Mouse (Mus musculus) embryonic facial prominence, embryonic 13.5 days (tissue): ENCODE measurements around the gene Apeh. TPM values are rescaled to one million over a fixed set of nuclear protein-coding genes. Genes with fewer than 3 reads are reported as not detected.
A peak's percentile ranks its signal among the peaks of the same experiment; 100 is the strongest.

Source experiments
- ATAC-seq: fragments of 200-750 bp; cut with Nextera tagmentation; 2 replicates; pipeline ENCODE4 v1.8.0; 2017; ENCODE audit warnings: low read depth; ENCODE audit not compliant: insufficient number of reproducible peaks, insufficient read depth, low FRiP score, low TSS enrichment
- H3K27ac ChIP-seq: fragments of 300-500 bp; sonication (generic); 2 replicates; pipeline ENCODE4 v1.5.1; 2015; ENCODE audit warnings: moderate library complexity, mild to moderate bottlenecking, inconsistent platforms
- H3K27me3 ChIP-seq: fragments of 300-500 bp; sonication (generic); 2 replicates; pipeline ENCODE4 v1.6.1; 2015; ENCODE audit warnings: mild to moderate bottlenecking, inconsistent platforms
- H3K36me3 ChIP-seq: fragments of 300-500 bp; sonication (generic); 2 replicates; pipeline ENCODE4 v1.6.1; 2015; ENCODE audit warnings: mild to moderate bottlenecking, inconsistent platforms
- H3K4me1 ChIP-seq: fragments of 300-500 bp; sonication (generic); 2 replicates; pipeline ENCODE4 v1.6.1; 2015; ENCODE audit warnings: inconsistent platforms
- H3K4me2 ChIP-seq: fragments of 300-500 bp; sonication (generic); 2 replicates; pipeline ENCODE4 v1.6.1; 2015; ENCODE audit warnings: moderate library complexity, mild to moderate bottlenecking, inconsistent platforms
- H3K4me3 ChIP-seq: fragments of 300-500 bp; sonication (generic); 2 replicates; pipeline ENCODE4 v1.5.1; 2015; ENCODE audit warnings: mild to moderate bottlenecking, inconsistent platforms
- H3K9ac ChIP-seq: fragments of 300-500 bp; sonication (generic); 2 replicates; pipeline ENCODE4 v1.6.1; 2015; ENCODE audit warnings: mild to moderate bottlenecking, inconsistent platforms
- H3K9me3 ChIP-seq: fragments of 300-500 bp; sonication (generic); 2 replicates; pipeline ENCODE4 v1.6.1; 2016; ENCODE audit warnings: inconsistent platforms
- WGBS: fragments of 180-500 bp; shearing (Covaris S2); methylation state at CpG from one replicate; pipeline ENCODE4 v1.1.7; 2015; ENCODE audit warnings: mixed read lengths; 5-methylcytosine and 5-hydroxymethylcytosine counted together
- polyA plus RNA-seq: library from polyadenylated mRNA; unstranded; fragments of >200 nt; fragmentation: Nextera tagmentation; extraction: Ambion mirVana; gene quantifications from 2 replicates; pipeline ENCODE4 v1.2.1, GENCODE M21; 2015

Apeh gene
- polyA plus RNA-seq, 1 experiment from 2014 or later: 40.8 TPM

- H3K4me2 ChIP-seq: no peak overlapping the region
- peaks cover 12% of the 10 kb centered on the region for H3K4me1 ChIP-seq
- no peak overlapping the region for H3K9ac ChIP-seq
- no peaks in the 10 kb centered on the region for H3K9me3 ChIP-seq
- H3K27ac ChIP-seq: no peak overlapping the region
- no peaks in the 10 kb centered on the region for H3K27me3 ChIP-seq
- H3K36me3 ChIP-seq: no peaks in the 10 kb centered on the region
- no peak overlapping the region for H3K4me3 ChIP-seq
- no peak for ATAC-seq
- WGBS: 93% methylated on average over 3 of the region's 3 CpGs
Observed at GRCm38 (mm10) chr9:108132373-108132772, 38.0 kb upstream of the Apeh start.

DNA sequence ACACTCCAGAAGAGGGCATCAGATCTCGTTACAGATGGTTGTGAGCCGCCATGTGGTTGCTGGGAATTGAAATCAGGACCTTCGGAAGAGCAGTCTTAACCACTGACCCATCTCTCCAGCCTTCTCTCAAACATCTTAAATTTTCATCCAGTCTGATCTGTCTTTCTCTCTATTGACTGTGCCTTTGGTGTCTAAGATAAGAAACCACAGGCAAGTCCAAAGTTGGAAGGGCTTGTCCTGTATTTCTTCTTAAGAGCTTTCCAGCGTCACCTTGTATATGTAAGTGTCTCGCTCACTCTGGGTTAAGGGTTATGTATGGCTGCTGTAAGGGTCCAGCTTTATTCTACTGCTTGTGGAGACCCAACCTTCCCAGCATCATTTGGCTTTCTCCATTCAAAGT is 37.1 kb upstream of the Apeh start:
- Histone ChIP-seq H3K27ac (no peak overlapping the region), H3K9me3 (no peaks in the 10 kb centered on the region), H3K27me3 (no peaks in the 10 kb centered on the region), H3K36me3 (no peaks in the 10 kb centered on the region), H3K4me1 (0 out of 2 replicates have a peak, but pooled peaks cover 4% of the 10 kb centered on the region), H3K4me2 (no peak overlapping the region), H3K4me3 (no peak overlapping the region), H3K9ac (no peak overlapping the region)
- ATAC-seq: no peak
- 84% methylated on average over 5 of the region's 5 CpGs for WGBS

DNA sequence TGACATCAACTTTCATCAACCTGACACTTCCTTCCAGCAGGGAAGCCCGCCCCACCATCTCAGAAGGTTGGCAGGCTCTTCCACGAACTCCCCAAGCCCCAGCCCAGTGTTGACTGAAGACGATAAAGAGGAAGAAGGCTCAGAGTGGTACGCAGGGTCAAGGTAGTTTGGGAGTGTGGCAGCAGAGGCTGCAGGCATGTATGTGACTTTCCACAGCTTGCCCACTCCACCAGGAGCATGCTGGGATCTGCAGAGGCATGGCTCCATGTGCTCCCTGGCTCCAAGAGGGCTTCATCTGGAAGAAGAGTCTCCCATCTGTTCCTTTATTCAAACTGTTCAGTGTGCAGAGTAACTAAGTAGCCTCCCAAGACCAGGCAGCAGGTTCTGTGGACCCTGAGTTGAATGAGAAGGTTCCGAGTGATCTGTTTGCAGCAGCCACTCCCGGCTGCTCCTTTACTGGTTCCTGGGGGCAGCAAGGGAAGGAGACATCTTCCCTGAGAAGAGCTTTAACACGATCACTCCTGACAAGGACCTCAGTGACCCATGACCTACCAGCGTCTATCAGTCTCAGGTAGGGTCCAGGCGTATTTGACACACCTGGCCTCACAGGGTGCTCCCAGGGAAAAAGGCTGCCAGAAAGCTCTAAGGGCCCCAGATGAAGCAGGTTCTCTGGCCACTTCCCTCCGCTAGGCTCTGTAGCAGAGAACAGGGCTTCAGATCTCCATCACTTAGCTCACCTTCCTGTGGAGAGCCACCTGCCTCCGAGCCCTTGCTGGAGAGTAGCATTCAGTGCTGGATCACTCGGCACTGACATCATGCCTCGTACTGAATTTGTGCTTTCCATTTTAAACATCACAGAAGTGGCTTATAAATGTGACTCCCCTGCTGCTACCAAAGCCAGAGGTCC is 34.9 kb upstream of the Apeh start:
- H3K4me2 ChIP-seq: no peak overlapping the region
- no peak overlapping the region for H3K9ac ChIP-seq
- H3K4me3 ChIP-seq: no peak overlapping the region
- no peak overlapping the region for H3K27ac ChIP-seq
- H3K4me1 ChIP-seq: 0 out of 2 replicates have a peak, but pooled peaks cover 4% of the 10 kb centered on the region
- ATAC-seq: no peak
- no peaks in the 10 kb centered on the region for H3K36me3 ChIP-seq
- 73% methylated on average over 13 of the region's 13 CpGs for WGBS
- H3K9me3 ChIP-seq: no peaks in the 10 kb centered on the region
- no peaks in the 10 kb centered on the region for H3K27me3 ChIP-seq

GRCm38 (mm10) chr9:108128248-108128647 is 33.8 kb upstream of the Apeh start:
- Histone ChIP-seq H3K4me3 (no peak overlapping the region), H3K4me2 (no peak overlapping the region), H3K36me3 (no peaks in the 10 kb centered on the region), H3K27me3 (no peaks in the 10 kb centered on the region), H3K27ac (no peak overlapping the region), H3K9ac (no peak overlapping the region), H3K4me1 (0 out of 2 replicates have a peak, but pooled peaks cover 4% of the 10 kb centered on the region), H3K9me3 (no peaks in the 10 kb centered on the region)
- WGBS: 82% methylated on average over 11 of the region's 11 CpGs
- no peak for ATAC-seq

DNA sequence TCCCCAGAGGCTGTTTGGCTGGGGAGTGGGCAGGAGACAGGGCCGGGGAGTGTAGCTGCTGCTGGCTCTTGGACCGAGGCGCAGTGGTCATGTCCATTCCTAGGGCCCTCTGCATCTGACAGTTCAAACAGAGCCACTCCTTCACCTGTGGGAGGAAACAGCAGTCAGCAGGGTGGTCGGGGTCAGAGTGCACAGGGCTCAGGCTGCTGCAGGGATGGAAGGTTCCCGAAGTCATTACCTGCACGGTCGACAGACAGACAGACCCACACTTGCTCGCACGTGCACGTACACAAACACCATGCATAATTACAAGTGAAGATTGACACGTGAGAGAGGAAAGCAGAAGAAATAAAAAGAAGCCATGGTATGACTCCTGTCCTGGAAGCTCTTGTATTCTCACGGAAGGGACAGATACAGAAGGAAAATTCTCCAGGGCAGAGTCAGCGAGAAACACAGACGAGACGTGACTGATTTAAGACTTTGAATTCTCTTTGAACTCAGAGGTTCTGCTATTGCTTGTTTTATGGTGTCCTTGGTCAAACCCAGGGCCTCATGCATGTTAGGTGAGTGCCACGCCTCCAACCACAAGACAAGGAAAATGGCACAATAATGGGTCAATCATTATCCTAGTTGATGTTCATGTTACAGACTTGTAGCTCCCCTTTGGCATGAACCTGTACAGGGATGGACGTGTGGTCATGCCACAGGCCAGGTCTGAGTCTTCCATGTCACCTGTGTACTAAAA is 32.2 kb upstream of the Apeh start:
- H3K4me1 ChIP-seq: 0 out of 2 replicates have a peak, but pooled peaks cover 4% of the 10 kb centered on the region
- H3K9ac ChIP-seq: no peak overlapping the region
- H3K27me3 ChIP-seq: no peaks in the 10 kb centered on the region
- no peaks in the 10 kb centered on the region for H3K36me3 ChIP-seq
- ATAC-seq: no peak
- no peaks in the 10 kb centered on the region for H3K9me3 ChIP-seq
- 78% methylated on average over 17 of the region's 17 CpGs for WGBS
- H3K4me2 ChIP-seq: no peak overlapping the region
- H3K27ac ChIP-seq: no peak overlapping the region
- no peak overlapping the region for H3K4me3 ChIP-seq

- Histone ChIP-seq H3K4me2 (no peak overlapping the region), H3K36me3 (no peaks in the 10 kb centered on the region), H3K4me1 (0 out of 2 replicates have a peak, but pooled peaks cover 4% of the 10 kb centered on the region), H3K4me3 (no peak overlapping the region), H3K9ac (no peak overlapping the region), H3K9me3 (no peaks in the 10 kb centered on the region), H3K27me3 (no peaks in the 10 kb centered on the region), H3K27ac (no peak overlapping the region)
- no peak for ATAC-seq
- 87% methylated on average over 8 of the region's 8 CpGs for WGBS
Observed at GRCm38 (mm10) chr9:108125731-108126130, 31.3 kb upstream of the Apeh start.

- peaks cover 10% of the 10 kb centered on the region; the same call in 1 of the 2 replicates for H3K4me1 ChIP-seq
- no peak for ATAC-seq
- 75% methylated on average over 4 of the region's 4 CpGs for WGBS
- H3K27ac ChIP-seq: no peak overlapping the region
- H3K27me3 ChIP-seq: no peaks in the 10 kb centered on the region
- no peaks in the 10 kb centered on the region for H3K36me3 ChIP-seq
- H3K9ac ChIP-seq: no peak overlapping the region
- no peaks in the 10 kb centered on the region for H3K9me3 ChIP-seq
- H3K4me3 ChIP-seq: no peak overlapping the region
- H3K4me2 ChIP-seq: no peak overlapping the region
Observed at GRCm38 (mm10) chr9:108123916-108124315, 29.5 kb upstream of the Apeh start.

DNA sequence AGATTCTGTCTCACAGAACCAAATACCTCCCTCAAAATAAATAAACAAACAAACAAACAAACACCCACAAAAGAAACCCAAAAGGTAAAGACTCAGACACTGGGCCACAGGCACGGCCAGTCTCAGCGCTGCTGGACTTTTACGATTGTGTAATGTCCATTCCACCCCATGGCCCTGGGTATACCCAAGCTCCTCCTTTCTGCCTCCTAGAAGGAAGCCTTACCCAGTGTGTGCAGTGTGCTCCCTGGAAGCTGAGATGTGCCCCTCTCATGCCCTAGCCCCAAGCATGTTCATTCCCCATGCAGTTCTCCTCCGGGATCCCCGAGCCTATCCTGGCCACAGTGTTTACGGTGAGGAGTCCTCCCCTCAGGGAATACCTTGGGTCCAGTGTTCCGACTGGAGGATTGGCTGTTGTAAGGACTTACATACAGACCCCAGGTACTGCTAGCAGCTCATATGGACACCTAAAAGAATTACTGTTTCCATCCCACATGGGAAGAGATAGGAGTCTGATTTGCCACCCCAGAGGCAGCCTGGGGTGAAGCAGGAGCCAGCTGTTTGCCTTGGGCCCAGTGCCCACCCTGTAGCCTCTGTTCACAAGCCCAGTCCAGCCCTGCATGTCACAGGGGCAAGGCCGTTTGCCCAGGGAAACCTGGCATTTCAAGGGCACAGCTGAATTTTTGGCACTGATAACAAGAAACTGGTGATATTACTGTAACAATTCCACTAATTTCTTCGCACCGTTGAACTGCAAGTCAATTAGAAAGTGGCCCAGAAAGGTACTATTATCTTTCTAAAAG is 27.0 kb upstream of the Apeh start:
- H3K4me2 ChIP-seq: no peak overlapping the region
- peaks cover 14% of the 10 kb centered on the region for H3K4me1 ChIP-seq
- ATAC-seq: no peak
- H3K9me3 ChIP-seq: no peaks in the 10 kb centered on the region
- H3K4me3 ChIP-seq: no peak overlapping the region
- H3K9ac ChIP-seq: no peak overlapping the region
- no peak overlapping the region for H3K27ac ChIP-seq
- H3K36me3 ChIP-seq: no peaks in the 10 kb centered on the region
- H3K27me3 ChIP-seq: no peaks in the 10 kb centered on the region
- 82% methylated on average over 10 of the region's 10 CpGs for WGBS

GRCm38 (mm10) chr9:108120671-108121070 is 26.3 kb upstream of the Apeh start:
- Histone ChIP-seq H3K9me3 (no peaks in the 10 kb centered on the region), H3K4me3 (no peak overlapping the region), H3K4me2 (no peak overlapping the region), H3K4me1 (peaks cover 14% of the 10 kb centered on the region), H3K36me3 (no peaks in the 10 kb centered on the region), H3K27ac (no peak overlapping the region), H3K27me3 (peaks cover 6% of the 10 kb centered on the region; the same call in 1 of the 2 replicates), H3K9ac (no peak overlapping the region)
- whole genome bisulfite sequencing: 91% methylated on average over 8 of the region's 8 CpGs
- ATAC-seq: no peak

DNA sequence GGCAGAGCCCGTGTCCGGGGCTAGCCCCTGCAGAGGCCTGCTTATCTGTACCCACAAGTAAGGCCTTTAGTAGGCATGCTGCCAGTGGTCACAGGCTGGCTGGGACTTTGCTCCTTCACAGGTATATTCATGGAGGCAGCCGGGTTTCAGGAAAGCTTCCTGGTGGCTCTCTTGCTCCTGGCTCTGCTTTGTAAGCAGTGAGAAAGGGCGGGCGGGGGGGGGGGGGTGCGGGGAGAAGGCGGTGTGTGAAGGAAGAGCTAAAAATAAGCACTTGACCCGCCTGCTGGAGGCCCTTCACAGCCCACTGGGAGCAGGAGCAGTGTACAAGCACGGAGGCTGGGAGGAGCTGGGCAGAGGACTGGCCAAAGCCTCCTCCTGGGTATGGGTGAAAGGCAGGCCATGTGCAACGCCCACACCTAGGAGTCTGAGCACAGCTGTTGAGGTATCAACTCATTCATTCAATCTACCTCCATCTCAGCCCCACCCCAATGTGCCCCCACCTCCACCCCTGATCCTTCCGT is 25.5 kb upstream of the Apeh start:
- no peak overlapping the region for H3K4me3 ChIP-seq
- H3K36me3 ChIP-seq: no peaks in the 10 kb centered on the region
- no peak for ATAC-seq
- H3K27me3 ChIP-seq: peaks cover 13% of the 10 kb centered on the region
- H3K27ac ChIP-seq: peak overlapping the region; percentile 4; the same call in 1 of the 2 replicates
- WGBS: 51% methylated on average over 11 of the region's 11 CpGs
- H3K4me2 ChIP-seq: no peak overlapping the region
- no peaks in the 10 kb centered on the region for H3K9me3 ChIP-seq
- H3K4me1 ChIP-seq: peaks cover 14% of the 10 kb centered on the region
- H3K9ac ChIP-seq: no peak overlapping the region

DNA sequence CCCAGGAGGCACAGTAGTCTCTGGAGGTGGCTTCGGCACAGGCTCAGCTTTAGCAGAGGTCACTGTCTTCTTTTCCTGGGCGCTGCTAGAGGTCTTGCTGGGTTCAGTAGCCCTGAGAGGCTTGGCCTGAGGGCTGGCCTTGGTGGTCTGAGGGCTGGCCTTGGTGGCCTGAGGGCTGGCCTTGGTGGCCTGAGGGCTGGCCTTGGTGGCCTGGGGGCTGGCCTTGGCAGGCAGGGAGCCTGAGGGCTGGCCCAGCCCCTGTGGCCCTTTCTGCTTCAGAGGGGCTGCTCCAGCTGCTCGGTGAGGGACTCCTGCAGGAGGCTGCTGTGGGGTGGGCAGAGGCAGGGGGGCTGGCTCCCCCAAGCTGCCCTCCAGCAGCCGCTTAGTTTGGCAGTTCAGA is 22.7 kb upstream of the Apeh start:
- ATAC-seq: no peak
- Histone ChIP-seq H3K9ac (peak overlapping the region; percentile 7; the same call in 1 of the 2 replicates), H3K4me1 (peaks cover 14% of the 10 kb centered on the region), H3K4me2 (no peak overlapping the region), H3K9me3 (no peaks in the 10 kb centered on the region), H3K4me3 (no peak overlapping the region), H3K27me3 (peaks cover 22% of the 10 kb centered on the region), H3K27ac (peak overlapping the region; percentile 85), H3K36me3 (no peaks in the 10 kb centered on the region)
- 53% methylated on average over 4 of the region's 4 CpGs for WGBS
